11 mouse cellular contexts compared by ENCODE assay signal in the genomic region with DNA sequence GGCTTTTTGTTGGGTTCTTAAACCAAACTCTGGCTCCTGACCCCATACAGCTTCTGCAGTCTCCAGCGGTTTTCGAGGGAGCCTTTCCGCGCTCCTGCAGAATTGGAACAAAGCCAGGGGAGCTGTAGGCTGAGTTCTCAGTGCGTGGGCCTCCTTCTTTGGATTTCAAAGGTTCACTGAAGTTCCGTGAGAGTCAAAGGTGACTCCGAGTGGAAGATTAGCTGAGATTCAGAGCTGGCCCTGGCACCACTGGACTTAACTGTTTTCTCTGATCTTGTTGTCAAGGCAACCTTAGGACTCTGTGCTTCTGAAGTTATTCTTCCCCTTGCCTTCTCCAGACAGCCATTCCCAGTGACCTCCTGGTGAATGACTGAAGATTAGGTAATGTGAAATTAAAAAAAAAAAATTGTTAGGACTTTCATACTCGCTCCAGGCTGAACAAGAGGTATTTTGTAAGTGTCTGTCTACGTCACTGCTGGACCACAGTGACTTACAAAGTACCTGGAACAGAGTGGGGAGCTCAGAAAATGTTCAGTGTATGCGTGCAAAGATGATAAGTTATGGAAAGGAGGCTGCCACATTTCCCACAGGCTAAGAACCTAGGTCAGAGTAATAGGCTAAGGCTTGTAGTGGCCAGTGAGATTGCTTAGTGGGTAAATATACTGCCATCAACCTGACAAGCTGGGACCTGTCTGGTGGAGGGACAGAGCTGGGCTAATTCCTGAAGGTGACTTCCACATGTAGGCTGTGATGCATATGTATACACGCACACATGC. TPM values are rescaled to one million over a fixed set of nuclear protein-coding genes. Genes with fewer than 3 reads are reported as not detected.
A peak's percentile ranks its signal among the peaks of the same experiment; 100 is the strongest.
DNase-seq lines count a peak whose midpoint lies in the region; ATAC-seq and TF ChIP-seq lines count a peak whose summit lies in the region.
"Had no signal": no experiment of that assay in that cellular context is flagged by ENCODE, and none has a peak within 500 bp of the region (broad histone marks: within the 10 kb centered on the region; RNA-seq: fewer than 3 reads in every experiment).

No protein-coding gene starts in this region.

- DNase-seq in heart, adult 11 months, result peak; percentile 89
- no peak for DNase-seq in heart, adult 8-10 months (ENCODE audit: low spot score)
- peak; percentile 32 for DNase-seq in ovary, postnatal 36 days (ENCODE audit: low spot score)
- DNase-seq in ovary, postnatal 10 days (ENCODE audit: low spot score), result no peak
- DNase-seq in testis, postnatal 14 days (ENCODE audit: low spot score), result peak; percentile 51
- no peak for DNase-seq in gastrocnemius, adult 2 months
- DNase-seq: cerebellum, adult 11-12 months had no signal

- H3K4me3 ChIP-seq in kidney, embryonic 15.5 days (replicated peaks), result no peak overlapping the region
- no peak overlapping the region for H3K4me3 ChIP-seq in gastrocnemius, adult 2 months
- H3K4me3 ChIP-seq: embryonic facial prominence, embryonic 12.5 days; left cerebral cortex, adult 2 months; lung, embryonic 15.5 days had no signal

- intact Hi-C loops in gastrocnemius, adult 2 months (cut with DNase I), result no loop called here

- H3K4me1 ChIP-seq in kidney, embryonic 15.5 days, result peaks cover 8% of the 10 kb centered on the region
- H3K4me1 ChIP-seq: embryonic facial prominence, embryonic 12.5 days had no signal

- ATAC-seq in kidney, embryonic 15.5 days (replicated peaks; ENCODE audit: low FRiP score), result peak; percentile 33; the same call in 1 of the 2 replicates

- H3K9me3 ChIP-seq in kidney, embryonic 15.5 days (replicated peaks), result no peaks in the 10 kb centered on the region
- H3K9me3 ChIP-seq: embryonic facial prominence, embryonic 12.5 days; lung, embryonic 15.5 days had no signal

- no peak overlapping the region for H3K27ac ChIP-seq in kidney, embryonic 15.5 days
- H3K27ac ChIP-seq in gastrocnemius, adult 2 months, result no peak overlapping the region
- H3K27ac ChIP-seq: embryonic facial prominence, embryonic 12.5 days; left cerebral cortex, adult 2 months; lung, embryonic 15.5 days had no signal

- H3K27me3 ChIP-seq in kidney, embryonic 15.5 days, result no peaks in the 10 kb centered on the region
- H3K27me3 ChIP-seq: embryonic facial prominence, embryonic 12.5 days; lung, embryonic 15.5 days had no signal

- WGBS in kidney, embryonic 15.5 days, result 46% methylated on average over 11 of the region's 11 CpGs

- TF ChIP-seq CTCF in gastrocnemius, adult 2 months (IDR thresholded peaks at IDR 0.05), result no peak

- H3K9ac ChIP-seq in kidney, embryonic 15.5 days, result no peak overlapping the region
- H3K9ac ChIP-seq: embryonic facial prominence, embryonic 12.5 days; lung, embryonic 15.5 days had no signal

- H3K36me3 ChIP-seq in kidney, embryonic 15.5 days, result no peaks in the 10 kb centered on the region
- H3K36me3 ChIP-seq: embryonic facial prominence, embryonic 12.5 days; lung, embryonic 15.5 days had no signal

- no peak overlapping the region for H3K4me2 ChIP-seq in kidney, embryonic 15.5 days
- H3K4me2 ChIP-seq: embryonic facial prominence, embryonic 12.5 days had no signal

RNA-seq across cellular contexts. Expression of a gene that starts 11.7 kb away (rescaled TPM):
- 100 to 1,000 TPM in 1 of 4 experiments, 10 to 100 TPM in 3; 72.8 to 105 (median 87.4) TPM for total RNA-seq in heart, adult 8-10 months (2022)
- 381 and 430 TPM in 2 replicates for polyA plus RNA-seq in kidney, embryonic 15.5 days (2015; fragmentation: Nextera tagmentation; extraction: Ambion mirVana)
- 10 to 100 TPM; 67.8 to 83.3 TPM for total RNA-seq in gastrocnemius, adult 2 months (2021)

RNA-seq across cellular contexts. Expression of a gene that starts 23.0 kb away (rescaled TPM):
- total RNA-seq in heart, adult 8-10 months (2022), result 10 to 100 TPM; 16.0 to 23.4 (median 21.1) TPM
- polyA plus RNA-seq in kidney, embryonic 15.5 days (2015; fragmentation: Nextera tagmentation; extraction: Ambion mirVana), result 74.7 and 75.6 TPM in 2 replicates
- 10 to 100 TPM; 15.6 to 20.0 TPM for total RNA-seq in gastrocnemius, adult 2 months (2021)

RNA-seq across cellular contexts. Expression of a gene that starts 48.3 kb away (rescaled TPM):
- 1 to 10 TPM; 3.1 to 5.6 (median 4.2) TPM for total RNA-seq in heart, adult 8-10 months (2022)
- 11.0 and 11.1 TPM in 2 replicates for polyA plus RNA-seq in kidney, embryonic 15.5 days (2015; fragmentation: Nextera tagmentation; extraction: Ambion mirVana)
- total RNA-seq in gastrocnemius, adult 2 months (2021), result 1 to 10 TPM in 1 of 2 experiments, under 1 TPM in 1; 0.86 to 1.2 TPM

Comparison
In these comparisons a context has a peak if more than half of its experiments do, and no peak if none do; other contexts are left out.
1. DNase-seq: peak in heart, adult 11 months (single experiment), ovary, postnatal 36 days (single experiment) and testis, postnatal 14 days (single experiment); none in heart, adult 8-10 months (single experiment), ovary, postnatal 10 days (single experiment) and gastrocnemius, adult 2 months (single experiment).